Mouse (Mus musculus) olfactory bulb, adult 2 months (tissue): ENCODE data around the gene Tmem131l. TPM values are rescaled to one million over a fixed set of nuclear protein-coding genes. Genes with fewer than 3 reads are reported as not detected.

Experiments
- H3K27ac ChIP-seq: fragments of 200-500 bp; 2 replicates; pipeline ENCODE4 v1.5.1; 2012; ENCODE audit warnings: low read depth, low read length; ENCODE audit not compliant: insufficient read depth
- H3K4me1 ChIP-seq: fragments of 200-500 bp; 2 replicates; pipeline ENCODE4 v1.6.1; 2012; ENCODE audit warnings: low read length; ENCODE audit not compliant: control insufficient read depth, insufficient read depth
- H3K4me3 ChIP-seq: fragments of 200-500 bp; 2 replicates; pipeline ENCODE4 v1.5.1; 2012; ENCODE audit warnings: mild to moderate bottlenecking, low read depth, low read length, moderate library complexity; ENCODE audit not compliant: insufficient read depth
- CTCF ChIP-seq: fragments of 200-500 bp; IDR thresholded peaks from 2 replicates; pipeline ENCODE4 v1.5.1; 2012; ENCODE audit warnings: low read depth, mild to moderate bottlenecking, low read length, moderate library complexity; ENCODE audit not compliant: insufficient read depth
- POLR2A ChIP-seq: fragments of 200-500 bp; IDR thresholded peaks from 2 replicates; pipeline ENCODE4 v1.6.1; 2012; ENCODE audit warnings: mild to moderate bottlenecking, low read depth, low read length, moderate library complexity; ENCODE audit not compliant: insufficient read depth
- WGBS: fragments of 180-500 bp; shearing (Covaris S2); methylation state at CpG from one replicate; pipeline ENCODE4 v1.1.7; 2018; 5-methylcytosine and 5-hydroxymethylcytosine counted together
- polyA plus RNA-seq: library from polyadenylated mRNA; stranded (reverse); fragments of >200 nt; gene quantifications from 2 replicates; pipeline ENCODE4 v1.2.4, GENCODE M21; 2012; ENCODE audit warnings: low replicate concordance; ENCODE audit not compliant: missing spikeins, insufficient read depth, insufficient read length

Tmem131l gene
- polyA plus RNA-seq, 1 experiment: not detected

GRCm38 (mm10) chr3:83987533-83988112 lies 52.4 kb downstream of the Tmem131l start:
- H3K27ac ChIP-seq: no peak overlapping the region
- TF ChIP-seq POLR2A (no peak), CTCF (no peak)
- H3K4me3 ChIP-seq: no peak overlapping the region
- WGBS: 84% methylated on average over 8 of the region's 8 CpGs
- H3K4me1 ChIP-seq: peaks cover 17% of the 10 kb centered on the region

GRCm38 (mm10) chr3:83986740-83987139 lies 53.2 kb downstream of the Tmem131l start:
- Histone ChIP-seq H3K27ac (no peak overlapping the region), H3K4me1 (peaks cover 17% of the 10 kb centered on the region), H3K4me3 (no peak overlapping the region)
- no peak for TF ChIP-seq POLR2A
- no peak for TF ChIP-seq CTCF
- WGBS: 92% methylated on average over 3 of the region's 3 CpGs

- TF ChIP-seq CTCF (no peak), POLR2A (no peak)
- peaks cover 16% of the 10 kb centered on the region for H3K4me1 ChIP-seq
- H3K4me3 ChIP-seq: no peak overlapping the region
- WGBS: 87% methylated on average over 6 of the region's 6 CpGs
- no peak overlapping the region for H3K27ac ChIP-seq
Observed at GRCm38 (mm10) chr3:83985426-83985825, 54.5 kb downstream of the Tmem131l start.

GRCm38 (mm10) chr3:83984379-83984778 lies 55.6 kb downstream of the Tmem131l start:
- Histone ChIP-seq H3K4me3 (no peak overlapping the region), H3K4me1 (peaks cover 15% of the 10 kb centered on the region), H3K27ac (no peak overlapping the region)
- WGBS: 66% methylated on average over 4 of the region's 4 CpGs
- TF ChIP-seq POLR2A (no peak), CTCF (no peak)

GRCm38 (mm10) chr3:83982821-83983220 lies 57.2 kb downstream of the Tmem131l start:
- Histone ChIP-seq H3K27ac (no peak overlapping the region), H3K4me1 (peaks cover 8% of the 10 kb centered on the region), H3K4me3 (no peak overlapping the region)
- TF ChIP-seq POLR2A: no peak
- 76% methylated on average over 4 of the region's 4 CpGs for WGBS

- WGBS: 30% methylated on average over 6 of the region's 6 CpGs
- no peak for TF ChIP-seq POLR2A
- no peak for TF ChIP-seq CTCF
- H3K4me1 ChIP-seq: peaks cover 10% of the 10 kb centered on the region
- H3K4me3 ChIP-seq: no peak overlapping the region
- H3K27ac ChIP-seq: no peak overlapping the region; the same call in none of the 2 replicates
Observed at GRCm38 (mm10) chr3:83980231-83980872, 59.6 kb downstream of the Tmem131l start.

GRCm38 (mm10) chr3:83978497-83979410 lies 61.2 kb downstream of the Tmem131l start:
- H3K27ac ChIP-seq: no peak overlapping the region
- TF ChIP-seq POLR2A (no peak), CTCF (no peak)
- no peak overlapping the region for H3K4me3 ChIP-seq
- WGBS: 65% methylated on average over 4 of the region's 4 CpGs
- H3K4me1 ChIP-seq: peaks cover 6% of the 10 kb centered on the region

GRCm38 (mm10) chr3:83977817-83978216 lies 62.2 kb downstream of the Tmem131l start:
- Histone ChIP-seq H3K27ac (no peak overlapping the region), H3K4me1 (peaks cover 6% of the 10 kb centered on the region), H3K4me3 (no peak overlapping the region)
- TF ChIP-seq CTCF: no peak
- WGBS: 80% methylated on average over 3 of the region's 3 CpGs

- Histone ChIP-seq H3K27ac (no peak overlapping the region), H3K4me1 (peaks cover 8% of the 10 kb centered on the region), H3K4me3 (no peak overlapping the region)
- TF ChIP-seq CTCF (no peak), POLR2A (no peak)
- 86% methylated on average over 3 of the region's 3 CpGs for WGBS
Observed at GRCm38 (mm10) chr3:83976161-83976560, 63.8 kb downstream of the Tmem131l start.
